Mouse (Mus musculus) cerebral cortex, adult 2 months (tissue): Measurements from ENCODE around the gene Tm4sf1.

Experiments
- WGBS: fragments of 180-500 bp; shearing (Covaris S2); methylation state at CpG from one replicate; pipeline ENCODE4 v1.1.7; 2018; 5-methylcytosine and 5-hydroxymethylcytosine counted together

The Tm4sf1 gene

DNA sequence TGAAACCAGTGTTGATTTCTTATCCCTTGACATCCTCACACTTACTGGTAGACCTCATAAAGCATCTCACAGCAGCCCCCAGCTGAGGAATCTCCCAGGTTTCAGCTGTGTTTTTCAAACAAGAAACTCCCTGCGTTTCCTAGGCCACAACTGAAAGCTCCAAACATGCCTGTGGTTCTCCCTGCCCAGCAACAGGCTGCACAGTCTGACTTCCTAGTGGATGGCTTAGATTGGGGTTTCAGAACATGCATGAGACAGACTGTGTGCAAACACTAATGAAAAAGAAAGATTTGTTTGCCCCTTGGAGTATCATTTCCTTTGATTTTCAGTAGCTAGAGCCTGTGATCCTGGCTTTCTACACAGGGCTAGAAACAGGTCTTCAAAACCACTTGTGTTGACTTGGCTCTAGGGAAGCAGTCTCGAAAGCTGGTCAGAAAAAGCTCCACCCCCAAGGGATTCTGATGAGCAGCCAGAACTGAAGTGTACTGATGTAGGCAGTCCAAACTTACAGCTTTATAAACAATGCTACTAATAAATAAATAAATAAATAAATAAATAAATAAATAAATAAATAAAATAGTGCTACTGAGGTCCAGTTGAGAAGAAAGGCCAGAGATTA is at the start of gene Tm4sf1:
Tm4sf1 (minus strand) TSS at position 68 of the 619 bp plus-strand sequence.
- 70% methylated on average over 2 of the region's 2 CpGs for WGBS

GRCm38 (mm10) chr3:57344811-57345210 is 43.0 kb upstream of the Tm4sf1 start:
- WGBS: 69% methylated on average over 5 of the region's 5 CpGs

GRCm38 (mm10) chr3:57343837-57344607 is 42.2 kb upstream of the Tm4sf1 start:
- WGBS: 31% methylated on average over 11 of the region's 11 CpGs

- 92% methylated on average over 4 of the region's 4 CpGs for WGBS
Observed at GRCm38 (mm10) chr3:57342976-57343375, 41.2 kb upstream of the Tm4sf1 start.

DNA sequence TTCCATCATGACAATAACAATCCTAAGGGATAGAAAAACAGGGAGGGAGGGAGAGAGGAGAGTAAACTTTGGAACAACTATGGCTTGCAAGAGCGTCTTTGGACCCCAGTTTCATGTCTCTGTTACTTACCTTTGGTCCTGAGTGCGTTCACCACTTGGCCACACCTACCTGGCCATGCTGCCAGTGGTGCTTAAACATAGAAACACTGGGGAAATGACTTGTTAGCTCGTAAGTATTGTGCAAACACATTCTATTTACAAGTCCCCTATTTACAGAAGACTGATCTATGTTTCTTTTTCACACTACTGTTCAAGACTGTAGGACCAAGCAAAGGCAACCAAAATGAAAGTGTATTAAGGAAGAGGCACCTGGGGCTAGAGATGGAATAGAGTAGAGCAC is 39.5 kb upstream of the Tm4sf1 start:
- 87% methylated on average over 3 of the region's 3 CpGs for WGBS

- WGBS: 69% methylated on average over 3 of the region's 3 CpGs
Observed at GRCm38 (mm10) chr3:57335080-57335815, 33.5 kb upstream of the Tm4sf1 start.

GRCm38 (mm10) chr3:57327941-57328340 is 26.2 kb upstream of the Tm4sf1 start:
- 80% methylated on average over 6 of the region's 6 CpGs for WGBS

GRCm38 (mm10) chr3:57307076-57307475 is 5.3 kb upstream of the Tm4sf1 start:
- WGBS: 64% methylated on average over 3 of the region's 3 CpGs

GRCm38 (mm10) chr3:57305564-57305963 is 3.8 kb upstream of the Tm4sf1 start:
- 35% methylated on average over 4 of the region's 4 CpGs for WGBS

DNA sequence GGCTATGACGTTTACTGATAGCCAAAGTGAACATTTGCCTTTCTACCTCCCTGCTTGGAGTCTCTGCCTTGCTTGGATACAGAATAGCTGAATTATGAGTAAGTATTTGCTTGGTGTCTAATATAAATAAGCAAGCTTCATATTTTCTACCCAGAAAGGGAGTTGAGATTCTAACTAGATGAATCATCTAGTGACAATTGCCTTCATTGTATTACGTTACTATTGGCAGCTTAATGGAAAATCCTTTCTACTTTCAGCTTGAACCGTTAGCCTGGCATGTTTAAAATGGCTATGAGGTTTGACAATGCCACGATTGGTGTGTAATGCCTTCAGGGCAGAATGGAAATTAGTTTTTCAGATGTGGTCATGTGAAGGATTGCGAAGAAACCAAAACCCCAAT is 2.7 kb upstream of the Tm4sf1 start:
- WGBS: 58% methylated on average over 5 of the region's 5 CpGs

- 52% methylated on average over 4 of the region's 4 CpGs for WGBS
Observed at GRCm38 (mm10) chr3:57304050-57304449, 2.3 kb upstream of the Tm4sf1 start.

- WGBS: 72% methylated on average over 3 of the region's 3 CpGs
Observed at GRCm38 (mm10) chr3:57303486-57303885, 1.7 kb upstream of the Tm4sf1 start.

GRCm38 (mm10) chr3:57302886-57303285 is 1.1 kb upstream of the Tm4sf1 start:
- 63% methylated on average over 2 of the region's 2 CpGs for WGBS

- 89% methylated on average over 4 of the region's 4 CpGs for WGBS
Observed at GRCm38 (mm10) chr3:57301366-57301765, 422 bp downstream of the Tm4sf1 start.

DNA sequence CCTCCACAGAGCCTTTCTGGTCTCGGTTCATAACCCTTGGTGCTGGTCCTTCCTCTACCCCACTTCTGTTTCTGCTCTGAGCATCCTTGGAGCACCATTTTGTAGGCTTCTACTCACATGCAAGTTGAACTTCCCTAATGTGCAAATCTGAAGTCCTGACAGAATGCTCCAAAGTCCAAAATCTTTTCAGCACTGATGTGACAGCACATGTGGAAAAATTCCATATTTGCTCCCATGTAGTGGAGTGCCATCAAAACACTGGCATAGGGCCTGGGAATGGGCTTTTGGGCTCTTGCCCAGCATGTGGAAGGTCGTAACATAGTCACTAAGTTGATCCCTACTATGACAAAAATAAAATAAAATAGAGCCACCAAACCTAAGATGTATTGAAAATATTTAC is 3.8 kb downstream of the Tm4sf1 start:
- WGBS: 88% methylated on average over 2 of the region's 2 CpGs

DNA sequence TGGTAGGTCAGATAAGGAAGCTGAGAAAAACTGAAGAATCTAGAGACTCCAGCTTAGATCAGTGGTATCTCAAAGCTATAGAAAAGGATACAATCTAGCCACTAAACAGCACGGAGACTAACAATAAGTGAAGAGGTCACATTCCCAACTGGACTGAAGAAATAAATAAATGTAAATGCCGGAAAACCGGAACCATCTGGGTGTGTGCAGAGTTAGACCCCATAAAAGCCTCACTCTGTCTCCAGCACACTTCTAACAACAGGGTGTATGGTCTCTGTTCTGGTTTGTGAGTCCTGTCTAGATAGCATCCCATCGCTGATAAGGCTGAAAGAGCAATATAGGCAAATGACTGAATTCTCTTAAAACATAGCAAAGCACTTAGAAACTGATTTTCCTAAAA is 6.2 kb downstream of the Tm4sf1 start:
- 83% methylated on average over 4 of the region's 4 CpGs for WGBS

DNA sequence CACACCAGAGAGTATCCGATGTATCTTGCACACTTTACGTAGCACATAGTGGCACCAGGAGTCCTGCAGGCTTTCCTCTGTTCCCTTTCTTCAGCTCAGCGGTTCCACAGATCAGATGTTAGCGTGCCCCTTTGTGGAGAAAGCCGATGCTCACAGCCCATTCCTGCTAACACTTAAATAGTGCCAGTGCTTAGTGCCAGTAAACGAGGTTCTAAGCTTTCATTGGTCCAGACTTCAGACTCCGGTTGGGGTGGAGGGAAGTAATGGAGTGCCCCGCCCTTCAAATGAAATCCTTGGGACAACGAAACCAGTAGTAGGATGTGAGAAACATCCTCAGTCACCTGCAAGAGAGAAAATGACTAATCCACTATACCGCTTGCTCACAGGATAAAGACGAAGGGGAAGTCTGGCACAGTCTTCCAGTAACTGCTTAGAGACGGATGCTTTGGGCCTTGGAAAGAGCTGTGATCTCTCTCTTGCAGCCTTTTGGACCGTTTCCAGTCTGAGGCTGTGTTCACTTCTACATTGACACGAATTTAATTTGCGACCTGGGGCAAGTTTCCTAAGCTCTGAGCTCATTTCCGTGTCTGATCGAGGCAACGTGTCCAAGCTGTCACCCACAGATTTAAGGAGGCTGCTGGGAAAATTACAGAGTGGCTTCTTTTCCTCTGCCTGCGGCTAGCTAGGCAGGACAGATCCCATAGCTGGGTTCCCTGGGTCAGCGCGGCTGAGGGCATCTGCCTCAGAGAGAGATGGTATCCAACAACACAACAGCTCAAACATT is 6.9 kb downstream of the Tm4sf1 start:
- WGBS: 34% methylated on average over 21 of the region's 21 CpGs

- 69% methylated on average over 4 of the region's 4 CpGs for WGBS
Observed at GRCm38 (mm10) chr3:57293925-57294324, 7.9 kb downstream of the Tm4sf1 start.

DNA sequence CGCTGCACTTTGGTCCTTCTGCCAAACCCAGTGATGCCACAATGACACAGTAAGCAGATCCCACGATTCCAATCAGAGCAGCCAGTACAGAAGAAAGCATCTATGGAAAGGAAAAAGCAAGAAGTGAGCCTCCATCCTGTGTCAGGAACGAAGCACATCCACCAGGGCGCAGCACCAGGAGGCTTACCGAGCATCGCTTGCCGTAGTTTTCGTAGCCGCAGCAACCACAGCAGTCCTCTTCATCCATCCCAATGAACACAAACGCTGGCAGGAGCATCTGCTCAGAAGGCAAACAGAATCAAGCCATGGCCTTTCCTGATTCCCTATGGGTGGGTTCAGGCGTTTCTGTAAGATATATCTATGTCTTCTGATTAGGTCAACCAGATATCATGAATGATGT is 9.0 kb downstream of the Tm4sf1 start:
- whole genome bisulfite sequencing: 66% methylated on average over 11 of the region's 11 CpGs

GRCm38 (mm10) chr3:57288944-57289491 is 12.8 kb downstream of the Tm4sf1 start:
- 78% methylated on average over 1 of the region's 1 CpGs for WGBS

DNA sequence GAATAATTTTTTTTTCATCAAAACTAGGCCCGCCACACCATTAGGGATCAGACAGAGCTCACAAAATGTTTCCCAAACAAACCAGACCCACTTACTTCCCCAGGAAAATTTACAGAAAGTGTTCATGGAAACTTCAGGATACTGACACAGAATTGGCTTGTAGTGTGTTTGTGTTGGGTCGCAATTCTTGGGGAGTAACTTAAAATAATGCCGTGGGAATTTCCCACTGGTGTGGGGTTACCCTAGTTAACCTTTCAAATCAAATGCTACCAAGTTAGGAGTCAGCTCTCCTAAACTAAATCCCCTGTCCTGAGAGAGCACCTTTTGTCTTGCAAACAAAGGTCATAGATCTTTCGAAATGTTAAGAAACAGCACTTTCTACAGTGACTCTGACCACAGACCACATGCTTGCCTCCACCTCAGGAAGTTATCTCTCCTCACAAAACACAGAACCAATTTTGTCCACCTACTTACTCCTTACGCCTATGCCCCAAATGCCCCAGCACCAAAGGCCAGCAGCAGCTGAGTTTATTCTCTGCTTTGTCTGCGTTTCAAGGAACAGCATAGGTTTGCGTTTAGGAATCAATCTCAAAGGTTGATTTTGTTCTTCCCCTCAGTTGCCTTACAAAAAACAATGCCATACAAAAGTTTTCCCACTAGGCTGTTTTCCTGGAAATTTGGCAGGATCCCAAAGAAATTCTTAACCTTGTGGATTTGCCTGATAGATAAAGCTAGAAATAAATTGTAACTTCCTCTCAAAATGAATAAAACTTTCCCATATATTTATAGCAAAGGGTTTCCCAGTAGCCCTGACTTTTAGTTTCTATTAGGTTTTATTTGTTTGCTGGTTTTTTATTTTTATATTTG is 13.7 kb downstream of the Tm4sf1 start:
- 58% methylated on average over 7 of the region's 7 CpGs for WGBS
